Mouse (Mus musculus) heart, postnatal 25 days (tissue): Measurements from ENCODE around the gene Setd1a. TPM values are rescaled to one million over a fixed set of nuclear protein-coding genes. Genes with fewer than 3 reads are reported as not detected.
"Not testable (repeated sequence)": the region's sequence is repeated elsewhere in the genome, so short reads cannot be mapped to it uniquely, and the experiment has no call there.

ENCODE experiments used
- DNase-seq: peaks from one replicate; pipeline ENCODE4 v3.0.0; 2022; ENCODE audit warnings: low spot score
- intact Hi-C: fragments of 180-260 bp; cut with DNase I; formaldehyde crosslinking; loops from one replicate; pipeline ENCODE4 v1.15.1; 2025
- total RNA-seq, 2 experiments: library from RNA; stranded (reverse); gene quantifications; 2 replicates each; pipeline ENCODE4 v1.2.3; 2021

Setd1a gene
- total RNA-seq, 2 experiments from 2014 or later: 18.8 to 21.1 TPM

GRCm38 (mm10) chr7:127763642-127764041 lies 12.8 kb upstream of the Setd1a start:
- no peak for DNase-seq
- intact Hi-C loops: no loop called here

- intact Hi-C loops: no loop called here
- no peak for DNase-seq
Observed at GRCm38 (mm10) chr7:127765756-127766155, 10.7 kb upstream of the Setd1a start.

DNA sequence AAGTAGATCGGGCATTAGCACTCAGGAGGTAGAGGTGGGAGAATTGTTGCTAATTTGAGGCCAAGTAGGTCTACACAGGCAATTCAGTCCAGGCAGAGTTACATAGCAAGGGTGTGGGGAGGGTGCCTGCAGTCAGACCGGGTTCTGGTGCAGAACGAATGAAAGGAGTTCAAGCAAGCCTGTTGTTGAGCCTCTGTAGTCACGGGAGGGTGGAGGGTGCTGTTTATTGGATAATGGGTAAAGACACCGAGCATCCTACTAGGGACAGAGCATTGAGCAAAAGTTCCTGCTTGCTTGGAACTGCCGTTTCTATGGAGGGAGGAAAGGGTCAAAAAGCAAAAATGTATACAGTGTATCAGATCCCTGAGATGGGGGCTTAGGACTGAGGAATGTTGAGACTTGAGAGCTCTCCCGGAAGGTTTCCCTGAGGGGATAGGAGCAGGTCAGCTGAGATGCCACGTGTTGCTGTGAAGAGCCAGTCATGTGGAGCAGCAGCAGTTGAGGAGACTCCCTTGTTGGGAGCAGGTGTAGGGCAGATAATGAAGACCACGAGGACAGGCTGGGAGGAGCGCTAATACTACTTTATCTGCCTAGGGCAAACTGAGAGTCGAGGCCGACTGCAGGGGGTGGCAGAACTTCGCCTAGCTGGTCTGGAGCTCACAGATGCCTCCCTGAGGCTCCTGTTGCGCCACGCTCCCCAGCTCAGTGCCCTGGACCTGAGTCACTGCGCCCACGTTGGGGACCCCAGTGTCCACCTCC lies 9.4 kb upstream of the Setd1a start:
- no peak for DNase-seq
- intact Hi-C loops: no loop called here

GRCm38 (mm10) chr7:127767671-127768345 lies 8.7 kb upstream of the Setd1a start:
- DNase-seq: no peak
- intact Hi-C loops: no loop called here

DNA sequence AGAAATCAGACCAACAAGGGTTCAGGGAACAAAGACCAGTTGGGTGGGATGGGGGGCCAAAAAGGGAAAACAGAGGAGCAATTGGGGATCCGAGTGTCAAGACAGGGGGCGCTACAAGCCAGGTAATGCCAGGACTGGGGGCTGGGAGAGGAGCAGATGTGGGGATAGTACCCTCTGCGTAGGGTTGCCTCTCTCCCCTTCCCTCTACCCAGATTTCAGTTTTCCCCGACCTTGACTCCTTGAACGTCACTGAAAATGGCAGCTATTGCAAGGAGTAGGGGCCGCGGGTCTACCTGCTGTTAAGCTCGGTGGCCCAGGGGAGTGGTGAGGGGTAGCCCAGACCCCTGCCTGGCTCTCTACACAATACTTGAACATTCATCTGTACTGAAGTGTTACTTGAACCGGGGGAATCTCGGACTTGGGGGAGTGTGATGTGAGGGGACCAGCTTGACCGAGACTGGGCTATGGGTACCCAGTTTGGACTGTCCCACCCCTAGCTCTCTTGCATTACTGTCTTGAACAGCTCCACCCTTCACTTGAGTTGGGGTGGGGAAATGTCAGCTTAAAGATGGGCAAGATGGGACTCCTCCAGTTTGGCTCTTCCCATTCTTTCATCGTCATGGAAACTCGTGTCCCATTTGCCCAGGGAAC lies 8.0 kb upstream of the Setd1a start:
- intact Hi-C loops: no loop called here
- DNase-seq: no peak

DNA sequence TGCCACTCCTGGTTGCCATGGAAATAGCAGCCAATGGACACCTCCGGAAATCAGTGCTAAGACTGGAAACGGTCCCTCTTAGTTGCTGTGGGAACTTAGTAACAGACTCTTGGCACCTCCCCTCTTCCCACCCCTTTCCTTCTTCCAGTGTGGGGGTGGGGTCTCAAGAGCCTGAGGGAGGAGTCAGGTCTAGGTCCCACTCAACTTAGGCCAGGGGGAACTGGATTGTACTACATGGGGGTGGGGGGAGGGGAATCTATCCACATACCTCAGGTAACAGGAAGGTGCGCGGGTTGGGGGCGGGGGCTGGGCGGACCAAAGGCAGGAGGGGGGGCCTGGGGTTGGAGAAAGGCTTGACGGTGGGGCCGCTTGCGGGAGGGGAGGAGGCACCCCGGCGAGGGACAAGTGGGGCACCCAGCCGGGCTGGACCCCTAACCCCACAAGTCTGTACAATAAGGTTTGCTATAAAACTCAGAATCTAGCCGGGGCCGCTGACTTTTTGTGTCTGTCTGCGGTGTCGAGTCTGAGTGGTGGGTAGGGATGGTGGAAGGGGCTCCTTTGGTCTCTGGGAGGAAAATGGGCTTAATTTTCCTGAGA lies 7.4 kb upstream of the Setd1a start:
- intact Hi-C loops: no loop called here
- DNase-seq: peak; percentile 96

DNA sequence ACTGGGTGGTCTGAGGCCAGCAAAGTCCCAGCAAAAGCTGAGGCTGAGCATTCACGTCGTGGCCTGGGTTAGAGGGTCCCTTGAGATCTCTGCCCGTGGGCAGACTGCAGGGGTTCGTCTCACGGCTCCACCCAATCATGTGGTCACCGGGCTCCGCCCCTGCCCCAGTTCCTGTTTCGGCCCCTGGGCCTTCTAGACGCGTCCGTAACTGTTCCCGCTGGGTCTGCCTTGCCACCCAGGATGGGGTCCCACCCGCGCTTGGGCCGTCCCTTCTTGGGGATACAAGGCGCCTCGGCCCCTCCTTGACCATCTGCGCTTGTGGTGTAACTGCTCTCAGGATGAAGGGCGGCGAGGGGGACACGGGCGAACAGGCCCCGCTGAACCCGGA lies 6.8 kb upstream of the Setd1a start, which contains the start of gene Orai3:
TSS of gene Orai3 (plus strand) at position 165 of the 388 bp plus-strand sequence.
- intact Hi-C loops: no loop called here
- DNase-seq: peak; percentile 88

- no peak for DNase-seq
- intact Hi-C loops: no loop called here
Observed at GRCm38 (mm10) chr7:127770039-127770905, 6.2 kb upstream of the Setd1a start.

- DNase-seq: no peak
- intact Hi-C loops: no loop called here
Observed at GRCm38 (mm10) chr7:127771262-127771661, 5.2 kb upstream of the Setd1a start.

- DNase-seq: no peak
- intact Hi-C loops: no loop called here
Observed at GRCm38 (mm10) chr7:127772080-127772479, 4.4 kb upstream of the Setd1a start.

DNA sequence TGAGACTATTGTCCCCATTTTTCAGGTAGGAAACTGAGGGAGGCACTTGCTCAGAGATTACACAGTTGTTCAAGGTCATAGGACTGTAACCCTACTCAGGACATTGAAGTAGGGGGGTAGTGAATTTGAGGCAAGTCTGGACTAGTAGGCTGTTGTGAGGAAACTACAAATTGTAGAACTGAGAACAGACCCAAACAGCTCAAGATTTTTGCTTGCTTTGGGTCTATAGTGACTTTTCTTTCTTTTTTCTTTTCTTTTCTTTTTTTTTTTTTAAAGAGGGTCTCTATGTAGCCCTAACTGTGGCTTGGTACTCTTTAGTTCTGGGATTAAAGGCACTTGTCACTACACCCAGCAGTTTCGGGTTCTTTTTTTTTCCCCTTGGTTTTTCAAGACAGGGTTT lies 3.9 kb upstream of the Setd1a start:
- no peak for DNase-seq
- intact Hi-C loops: no loop called here

GRCm38 (mm10) chr7:127773664-127774384 lies 2.6 kb upstream of the Setd1a start:
- DNase-seq: no peak
- intact Hi-C loops: no loop called here

DNA sequence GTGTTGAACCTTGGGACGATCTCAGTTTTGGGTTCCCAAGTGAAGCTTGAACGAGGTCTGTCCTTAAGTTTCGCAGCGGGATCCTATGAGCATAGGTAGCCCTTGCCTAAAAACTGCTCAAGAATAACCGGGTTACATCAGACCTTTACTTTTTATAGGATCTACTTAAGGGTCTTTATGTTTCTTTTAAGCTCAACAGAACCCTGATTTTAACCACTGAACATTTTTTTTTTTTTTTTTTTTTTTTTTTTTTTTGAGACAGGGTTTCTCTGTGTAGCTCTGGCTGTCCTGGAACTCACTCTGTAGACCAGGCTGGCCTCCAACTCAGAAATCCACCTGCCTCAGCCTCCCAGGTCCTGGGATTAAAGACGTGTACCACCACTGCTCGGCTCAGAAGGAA lies 633 bp upstream of the Setd1a start:
- intact Hi-C loops, DNase-seq: not testable (repeated sequence)

DNA sequence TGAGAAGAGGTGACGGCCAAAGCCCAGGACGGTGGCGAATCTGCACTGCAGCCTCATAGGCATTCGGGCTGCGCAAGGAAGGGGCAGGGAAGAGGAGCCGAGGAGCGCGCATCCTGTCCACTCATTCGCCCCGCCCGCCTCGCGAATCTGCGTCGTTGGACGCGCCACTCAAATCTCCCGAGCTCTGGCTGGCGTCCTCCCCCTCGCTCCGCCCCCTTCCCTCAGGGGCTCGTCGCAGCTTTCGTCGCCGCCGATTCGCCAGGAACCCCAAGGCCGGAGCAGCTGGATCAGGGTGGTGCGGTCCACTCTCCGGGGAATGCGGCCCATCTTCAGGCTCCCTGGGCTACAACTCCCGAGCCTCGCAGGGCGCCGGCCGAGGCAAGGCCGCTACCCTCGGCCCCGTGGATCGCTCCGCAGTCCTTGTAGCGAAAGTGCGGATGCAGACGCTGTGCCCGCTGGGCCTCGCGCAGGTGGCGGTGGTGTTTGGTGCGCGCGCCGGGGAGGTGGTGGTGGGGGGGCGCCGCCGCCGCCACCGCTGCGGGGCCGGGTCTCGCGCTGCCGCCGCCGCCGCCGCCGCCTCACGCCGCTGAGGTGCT lies 506 bp downstream of the Setd1a start:
- DNase-seq: peak; percentile 93
- intact Hi-C loops: no loop called here

GRCm38 (mm10) chr7:127777474-127778266 lies 1.2 kb downstream of the Setd1a start:
- DNase-seq: no peak
- intact Hi-C loops: no loop called here

DNA sequence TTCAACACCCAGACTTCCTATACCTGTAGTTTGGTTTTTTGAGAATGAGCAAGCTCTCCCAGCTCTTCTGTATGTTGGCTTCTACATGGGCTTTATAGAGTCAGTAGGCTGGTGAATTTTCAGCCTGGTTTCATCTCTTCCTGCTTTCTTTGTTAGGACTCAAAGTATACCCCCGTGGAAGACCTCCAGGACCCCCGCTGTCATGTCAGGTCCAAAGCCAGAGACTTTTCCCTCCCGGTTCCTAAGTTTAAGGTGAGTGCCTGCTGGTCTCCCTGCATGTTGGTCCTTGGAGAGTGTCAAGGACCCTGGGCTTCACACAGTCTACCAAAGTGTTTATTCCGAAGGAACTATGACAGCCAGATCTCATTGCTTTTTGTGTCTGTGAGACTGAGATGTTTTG lies 1.9 kb downstream of the Setd1a start:
- DNase-seq: no peak
- intact Hi-C loops: no loop called here

GRCm38 (mm10) chr7:127785308-127785707 lies 8.8 kb downstream of the Setd1a start, which contains the start of gene Gm49388:
Gene Gm49388, plus strand, starts transcription at chr7:127785608.
- DNase-seq: no peak
- intact Hi-C loops: no loop called here
